Mouse (Mus musculus) heart, postnatal 0 days (tissue): ENCODE results near the gene Phgdh. TPM values are rescaled to one million over a fixed set of nuclear protein-coding genes. Genes with fewer than 3 reads are reported as not detected.
A peak's percentile ranks its signal among the peaks of the same experiment; 100 is the strongest.

ENCODE experiments used
- ATAC-seq: fragments of 200-750 bp; cut with Nextera tagmentation; 2 replicates; pipeline ENCODE4 v1.8.0; 2017; ENCODE audit warnings: low read depth, moderate number of reproducible peaks, moderate library complexity; ENCODE audit not compliant: insufficient read depth
- DNase-seq: peaks from one replicate; pipeline ENCODE4 v3.0.0-alpha.2; 2016; ENCODE audit warnings: low spot score
- H3K27ac ChIP-seq: fragments of 300-500 bp; sonication (generic); 2 replicates; pipeline ENCODE4 v1.5.1; 2014; ENCODE audit warnings: low read depth, mild to moderate bottlenecking
- H3K27me3 ChIP-seq: fragments of 300-500 bp; sonication (generic); 2 replicates; pipeline ENCODE4 v1.6.1; 2014; ENCODE audit warnings: low read length, mixed read lengths; ENCODE audit not compliant: control insufficient read depth, insufficient read depth
- H3K36me3 ChIP-seq: fragments of 300-500 bp; sonication (generic); replicated peaks from 2 replicates; pipeline ENCODE4 v1.6.1; 2014; ENCODE audit warnings: low read length, mixed read lengths; ENCODE audit not compliant: control insufficient read depth, insufficient read depth
- H3K4me1 ChIP-seq: fragments of 300-500 bp; sonication (generic); 2 replicates; pipeline ENCODE4 v1.6.1; 2014; ENCODE audit warnings: antibody characterized with exemption; ENCODE audit not compliant: control insufficient read depth, insufficient read depth
- H3K4me2 ChIP-seq: fragments of 300-500 bp; sonication (generic); 2 replicates; pipeline ENCODE4 v1.6.1; 2014; ENCODE audit warnings: low read depth, mild to moderate bottlenecking, low read length, moderate library complexity
- H3K4me3 ChIP-seq: fragments of 300-500 bp; sonication (generic); 2 replicates; pipeline ENCODE4 v1.5.1; 2014; ENCODE audit warnings: low read depth, low read length
- H3K9ac ChIP-seq: fragments of 300-500 bp; sonication (generic); replicated peaks from 2 replicates; pipeline ENCODE4 v1.6.1; 2014; ENCODE audit warnings: low read depth, low read length, mixed read lengths
- H3K9me3 ChIP-seq: fragments of 300-500 bp; sonication (generic); replicated peaks from 2 replicates; pipeline ENCODE4 v1.6.1; 2016; ENCODE audit warnings: low read length; ENCODE audit not compliant: control insufficient read depth
- CTCF ChIP-seq: IDR thresholded peaks from 2 replicates; pipeline ENCODE4 v1.5.1; 2016; ENCODE audit warnings: antibody characterized with exemption, control low read depth, low read depth
- EP300 ChIP-seq: IDR thresholded peaks from 2 replicates; pipeline ENCODE4 v1.6.1; 2016; ENCODE audit warnings: antibody characterized with exemption, low read depth
- WGBS: fragments of 180-500 bp; shearing (Covaris S2); extraction: QIAGEN DNeasy Blood & Tissue Kit; methylation state at CpG from one replicate; pipeline ENCODE4 v1.1.7; 2014; 5-methylcytosine and 5-hydroxymethylcytosine counted together
- polyA plus RNA-seq: library from polyadenylated mRNA; unstranded; fragments of >200 nt; fragmentation: Nextera tagmentation; extraction: Ambion mirVana; gene quantifications from 2 replicates; pipeline ENCODE4 v1.2.1, GENCODE M21; 2015
- total RNA-seq: library from RNA; depleted of rRNA; stranded (reverse); fragments of >200 nt; gene quantifications from 2 replicates; pipeline ENCODE4 v1.2.3, GENCODE M21; 2014; ENCODE audit warnings: low replicate concordance

Phgdh gene
- total and polyA plus RNA-seq, 2 experiments from 2014 or later, result 15.5 to 19.7 TPM

GRCm38 (mm10) chr3:98348106-98348505, 8.3 kb upstream of the Phgdh start:
- WGBS, result 55% methylated on average over 6 of the region's 6 CpGs
- ATAC-seq, result no peak

GRCm38 (mm10) chr3:98343235-98343634, 3.4 kb upstream of the Phgdh start:
- Histone ChIP-seq H3K27me3 (no peaks in the 10 kb centered on the region), H3K4me2 (no peak overlapping the region), H3K9ac (no peak overlapping the region), H3K27ac (no peak overlapping the region), H3K9me3 (no peaks in the 10 kb centered on the region), H3K4me1 (no peaks in the 10 kb centered on the region; the same call in 1 of the 2 replicates), H3K36me3 (no peaks in the 10 kb centered on the region), H3K4me3 (no peak overlapping the region)
- no peak for TF ChIP-seq EP300
- no peak for TF ChIP-seq CTCF
- 85% methylated on average over 3 of the region's 3 CpGs for WGBS
- DNase-seq (no peak), ATAC-seq (no peak)

More at GRCm38 (mm10) chr3:98348106-98348505, 8.3 kb upstream of the Phgdh start:
- TF ChIP-seq EP300 (no peak), CTCF (no peak)
- Histone ChIP-seq H3K27me3 (no peaks in the 10 kb centered on the region), H3K4me1 (no peaks in the 10 kb centered on the region), H3K27ac (no peak overlapping the region), H3K4me2 (no peak overlapping the region; the same call in 1 of the 2 replicates), H3K4me3 (no peak overlapping the region), H3K9me3 (no peaks in the 10 kb centered on the region), H3K9ac (no peak overlapping the region), H3K36me3 (no peaks in the 10 kb centered on the region)
- no peak for DNase-seq

GRCm38 (mm10) chr3:98340818-98341594, 1.2 kb upstream of the Phgdh start:
- no peaks in the 10 kb centered on the region for H3K9me3 ChIP-seq
- TF ChIP-seq EP300, result no peak
- TF ChIP-seq CTCF, result no peak
- H3K27ac ChIP-seq, result no peak overlapping the region
- WGBS, result 78% methylated on average over 17 of the region's 17 CpGs
- no peaks in the 10 kb centered on the region; the same call in 1 of the 2 replicates for H3K4me1 ChIP-seq
- H3K36me3 ChIP-seq, result no peaks in the 10 kb centered on the region
- no peaks in the 10 kb centered on the region for H3K27me3 ChIP-seq
- no peak for ATAC-seq
- H3K9ac ChIP-seq, result no peak overlapping the region
- DNase-seq, result no peak
- H3K4me2 ChIP-seq, result no peak overlapping the region
- H3K4me3 ChIP-seq, result no peak overlapping the region

- peak overlapping the region; percentile 38; the same call in 1 of the 2 replicates for H3K9ac ChIP-seq
- H3K4me3 ChIP-seq, result peak overlapping the region; percentile 58
- H3K4me1 ChIP-seq, result no peaks in the 10 kb centered on the region; the same call in 1 of the 2 replicates
- no peaks in the 10 kb centered on the region for H3K9me3 ChIP-seq
- peak; percentile 39 for ATAC-seq
- H3K36me3 ChIP-seq, result no peaks in the 10 kb centered on the region
- no peak for DNase-seq
- H3K4me2 ChIP-seq, result peak overlapping the region; percentile 86
- WGBS, result 1% methylated on average over 46 of the region's 46 CpGs
- H3K27me3 ChIP-seq, result no peaks in the 10 kb centered on the region
- TF ChIP-seq CTCF (no peak), EP300 (no peak)
- H3K27ac ChIP-seq, result no peak overlapping the region
These were observed 589 bp downstream of the Phgdh start for GRCm38 (mm10) chr3:98339097-98339705.

- TF ChIP-seq EP300 (no peak), CTCF (no peak)
- Histone ChIP-seq H3K4me3 (peak overlapping the region; percentile 58), H3K4me2 (peak overlapping the region; percentile 86), H3K9me3 (no peaks in the 10 kb centered on the region), H3K9ac (peak overlapping the region; percentile 38; the same call in 1 of the 2 replicates), H3K27me3 (no peaks in the 10 kb centered on the region), H3K4me1 (no peaks in the 10 kb centered on the region; the same call in 1 of the 2 replicates), H3K36me3 (no peaks in the 10 kb centered on the region), H3K27ac (no peak overlapping the region)
- WGBS, result 13% methylated on average over 15 of the region's 15 CpGs
- ATAC-seq (peak; percentile 49; the same call in 1 of the 2 replicates), DNase-seq (peak; percentile 8)
These were observed 1.2 kb downstream of the Phgdh start for GRCm38 (mm10) chr3:98338584-98339041.
